Mouse (Mus musculus): Measurements from ENCODE around the gene Arsj.

Arsj gene

DNA sequence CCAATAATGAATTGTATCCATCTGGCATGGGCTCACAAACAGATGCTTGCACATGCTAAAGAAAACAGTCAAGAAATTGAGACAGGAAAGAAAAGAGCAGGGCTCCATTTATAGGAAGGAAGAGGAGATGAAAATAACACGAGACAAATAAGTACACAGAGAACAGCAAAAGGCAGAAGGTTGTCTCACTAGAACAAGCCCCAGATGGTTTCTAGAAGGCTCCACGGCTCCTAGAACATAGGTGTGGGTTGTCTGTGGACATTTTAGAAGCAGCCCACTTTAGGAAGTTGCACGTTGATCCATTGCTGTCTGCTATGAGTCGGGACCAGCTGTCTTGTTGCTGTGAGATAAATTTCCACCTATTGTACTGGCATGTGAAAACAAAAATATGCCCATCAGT lies 37.2 kb downstream of the Arsj start:
- no peak for DNase-seq (ENCODE audit: inconsistent age in 2 of 2, low spot score in 1 of 2)

DNA sequence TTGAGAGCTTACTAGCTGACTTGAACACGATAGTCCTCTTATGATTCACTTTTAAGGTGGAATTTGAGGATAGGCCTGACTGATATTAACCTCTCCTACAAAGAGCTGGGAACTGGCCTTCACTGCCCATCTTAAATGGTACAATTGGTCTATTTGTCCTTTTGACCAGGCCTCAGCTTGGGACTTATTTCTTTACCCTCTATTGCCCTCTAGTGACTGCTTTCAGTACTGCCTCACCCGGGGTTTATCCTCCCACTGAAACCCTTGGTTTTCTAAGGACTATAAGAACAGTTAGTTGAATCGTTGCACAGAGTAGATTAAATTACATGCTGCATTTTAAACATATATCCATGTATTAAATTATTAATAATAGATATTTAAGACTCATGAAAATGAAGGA lies 39.4 kb downstream of the Arsj start:
- peak; percentile 71 to 94 for DNase-seq (ENCODE audit: inconsistent age in 2 of 2, low spot score in 1 of 2)

GRCm38 (mm10) chr3:126404199-126404598 lies 40.7 kb downstream of the Arsj start:
- DNase-seq (ENCODE audit: inconsistent age in 2 of 2, low spot score in 1 of 2): no peak

- no peak for DNase-seq (ENCODE audit: inconsistent age in 2 of 2, low spot score in 1 of 2)
These were observed 67.1 kb downstream of the Arsj start for GRCm38 (mm10) chr3:126430524-126431064.

GRCm38 (mm10) chr3:126439331-126439730 lies 75.8 kb downstream of the Arsj start:
- DNase-seq (ENCODE audit: inconsistent age in 2 of 2, low spot score in 1 of 2): no peak

- DNase-seq (ENCODE audit: inconsistent age in 2 of 2, low spot score in 1 of 2): no peak
These were observed 85.6 kb downstream of the Arsj start for GRCm38 (mm10) chr3:126449058-126449457.

GRCm38 (mm10) chr3:126449515-126449914 lies 86.0 kb downstream of the Arsj start:
- no peak for DNase-seq (ENCODE audit: inconsistent age in 2 of 2, low spot score in 1 of 2)

DNA sequence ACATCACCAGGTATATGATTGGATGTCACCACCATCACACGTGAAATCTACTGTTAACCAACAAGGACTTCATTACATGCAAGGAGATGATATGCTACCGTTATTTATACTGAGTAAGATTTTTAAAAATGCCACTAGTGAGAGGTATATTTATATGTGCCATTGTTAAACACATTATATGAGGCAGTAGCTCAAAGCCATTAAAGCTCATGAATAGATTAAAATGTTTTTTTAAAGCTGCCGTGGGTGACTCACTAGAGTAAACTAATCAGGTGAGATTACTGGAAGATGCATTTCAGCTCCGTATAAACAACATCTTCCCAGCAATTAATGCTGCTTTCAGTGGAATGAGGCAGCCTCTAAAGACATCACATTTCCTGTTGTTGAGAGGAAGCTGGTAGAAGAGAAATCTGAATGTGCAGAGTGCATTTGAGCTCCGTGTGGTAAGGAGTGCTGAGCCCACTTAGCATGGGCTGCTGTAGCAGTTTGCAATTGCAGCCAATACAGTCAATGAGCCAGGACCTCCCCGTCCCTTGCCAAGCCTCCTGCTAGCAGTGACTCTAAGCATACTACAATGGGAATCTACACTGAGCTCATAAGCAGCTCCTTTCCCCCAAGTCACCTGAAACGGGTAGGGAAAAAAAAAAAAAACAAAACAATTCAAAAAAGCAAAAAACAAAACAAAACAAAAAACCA lies 92.5 kb downstream of the Arsj start:
- DNase-seq (ENCODE audit: inconsistent age in 2 of 2, low spot score in 1 of 2): no peak

GRCm38 (mm10) chr3:126463119-126463815 lies 99.8 kb downstream of the Arsj start:
- DNase-seq (ENCODE audit: inconsistent age in 2 of 2, low spot score in 1 of 2): peak in 1 of 2 experiments; percentile 26

- no peak for DNase-seq (ENCODE audit: inconsistent age in 2 of 2, low spot score in 1 of 2)
These were observed 100.8 kb downstream of the Arsj start for GRCm38 (mm10) chr3:126464262-126464661.

All from adrenal gland, adult (tissue).